Mouse (Mus musculus) ovary, adult 18-20 months (tissue): ENCODE data around the gene Galnt16.

Experiments
- DNase-seq: peaks from one replicate; pipeline ENCODE4 v3.0.0; 2022; ENCODE audit warnings: low spot score, mixed read lengths

The Galnt16 gene

GRCm38 (mm10) chr12:80668391-80668790, 150.3 kb downstream of the Galnt16 start:
- DNase-seq = no peak

DNA sequence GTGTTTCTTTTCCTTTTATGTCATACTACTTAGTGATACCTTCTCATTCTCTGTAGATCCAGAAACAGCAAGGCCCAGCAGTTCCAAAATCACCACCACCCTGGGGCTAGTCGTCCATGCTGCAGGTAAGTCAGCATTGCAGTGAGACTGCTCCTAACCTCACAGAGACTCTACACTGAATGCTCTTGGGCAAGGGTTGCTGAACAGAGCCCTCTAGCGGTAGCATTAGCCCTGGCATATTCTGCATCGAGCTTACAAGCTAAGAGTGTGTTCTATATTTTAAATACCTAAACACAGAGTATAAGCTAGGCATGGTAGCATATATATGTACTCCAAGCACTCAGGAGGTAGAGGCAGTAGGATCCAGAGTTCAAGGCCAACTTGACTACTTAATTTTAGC, 155.1 kb downstream of the Galnt16 start:
- no peak for DNase-seq
